Mouse (Mus musculus): ENCODE data around the gene Agpat4.

Gene Agpat4

GRCm38 (mm10) chr17:12118561-12118925 is at the start of gene Agpat4:
Gene Agpat4 (plus strand): TSS chr17:12118704.
- no peak for DNase-seq (ENCODE audit: low read depth)

DNA sequence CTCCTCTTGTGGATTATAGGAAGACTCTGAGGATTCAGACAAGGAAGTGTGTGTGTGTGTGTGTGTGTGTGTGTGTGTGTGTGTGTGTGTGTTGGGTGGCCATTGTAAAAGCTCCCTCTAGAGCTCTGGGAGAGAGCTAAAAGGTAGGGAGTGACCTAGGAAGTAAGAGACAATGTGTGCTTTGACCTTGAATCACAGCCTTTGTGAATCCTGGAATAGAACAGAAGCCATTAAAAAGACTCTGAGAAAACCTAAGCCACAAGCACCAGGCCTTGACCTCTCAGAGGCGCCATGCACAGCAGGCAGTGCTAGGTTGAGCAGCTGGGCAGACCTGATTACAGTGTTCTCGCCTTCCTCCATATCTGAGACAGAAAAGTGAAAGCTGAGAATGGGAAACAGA is 41.7 kb upstream of the Agpat4 start:
- DNase-seq (ENCODE audit: low read depth) = no peak

- DNase-seq (ENCODE audit: low read depth) = no peak
These were observed 37.6 kb upstream of the Agpat4 start for GRCm38 (mm10) chr17:12080656-12081495.

DNA sequence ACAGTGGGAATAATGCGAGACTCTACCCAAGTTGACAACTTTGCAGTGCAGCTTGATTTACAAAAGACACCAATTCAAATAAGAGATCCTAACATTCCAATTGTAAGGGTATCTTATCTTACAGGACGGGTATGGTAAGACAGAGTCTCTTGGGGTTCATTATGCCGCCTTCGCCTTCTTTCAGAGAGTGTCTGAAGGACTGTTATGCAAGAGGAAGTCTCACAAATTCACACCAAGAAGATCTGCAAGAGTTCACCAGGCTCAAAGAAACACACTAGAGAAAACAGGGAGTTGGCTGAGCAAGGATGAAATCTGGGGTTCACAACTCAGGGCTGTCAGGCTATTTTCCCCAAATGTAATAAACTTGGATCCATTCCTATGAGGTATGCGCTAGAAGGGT is 36.3 kb upstream of the Agpat4 start:
- no peak for DNase-seq (ENCODE audit: low read depth)

GRCm38 (mm10) chr17:12090261-12090927 is 28.1 kb upstream of the Agpat4 start:
- no peak for DNase-seq (ENCODE audit: low read depth)

DNA sequence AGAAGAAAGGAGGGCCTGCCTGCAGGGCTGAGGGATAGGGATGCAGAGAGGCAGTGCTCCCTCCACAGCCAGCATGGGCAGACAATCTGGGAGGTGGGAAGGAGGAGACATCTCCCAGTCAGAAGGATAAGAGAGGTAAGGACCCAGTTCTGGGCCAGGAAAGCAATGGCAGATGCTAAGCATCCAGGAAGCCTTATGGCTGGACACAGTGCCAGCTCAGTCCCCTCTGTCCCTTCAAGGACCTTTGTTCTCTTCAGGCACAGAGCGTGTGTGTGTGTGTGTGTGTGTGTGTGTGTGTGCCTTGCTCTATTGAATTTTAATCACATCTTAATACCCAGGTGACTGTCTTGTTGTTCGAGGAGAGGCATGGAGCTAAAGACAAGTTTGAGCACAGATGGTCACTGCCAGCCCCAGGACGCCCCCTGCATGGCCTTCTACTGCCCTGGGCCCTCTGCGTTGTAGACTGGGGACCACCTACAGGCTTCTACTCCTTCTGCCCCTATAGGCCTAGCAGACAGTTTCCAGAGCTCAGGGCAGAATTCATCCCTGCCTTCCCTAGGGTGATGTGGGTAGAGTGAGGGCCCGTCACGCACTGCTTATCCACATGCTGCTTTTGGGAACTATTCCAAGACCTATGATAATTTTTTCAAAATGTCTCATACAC is 25.5 kb upstream of the Agpat4 start:
- DNase-seq (ENCODE audit: low read depth) = no peak

- DNase-seq (ENCODE audit: low read depth) = no peak
These were observed 24.5 kb upstream of the Agpat4 start for GRCm38 (mm10) chr17:12094016-12094415.

- no peak for DNase-seq (ENCODE audit: low read depth)
These were observed 23.5 kb upstream of the Agpat4 start for GRCm38 (mm10) chr17:12094827-12095590.

DNA sequence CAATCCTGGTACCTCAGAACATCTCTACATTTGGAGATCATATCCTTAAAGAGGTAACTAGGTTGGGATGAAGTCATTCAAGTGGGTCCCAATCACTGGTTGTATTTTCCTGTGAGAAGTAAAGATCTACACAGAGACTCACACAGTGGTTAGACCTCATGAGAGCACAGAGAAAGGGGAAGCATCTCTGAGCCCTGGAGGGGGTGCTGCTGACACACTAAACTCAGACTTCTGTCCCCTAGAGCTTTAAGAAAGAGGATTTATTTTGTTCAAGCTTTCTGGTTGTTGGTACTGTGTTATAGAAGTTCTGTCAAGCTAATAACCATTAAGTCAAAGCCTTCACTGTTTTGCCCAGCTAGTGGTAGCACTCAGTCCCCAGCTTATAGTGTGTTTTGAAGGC is 19.1 kb upstream of the Agpat4 start:
- no peak for DNase-seq (ENCODE audit: low read depth)

- no peak for DNase-seq (ENCODE audit: low read depth)
These were observed 16.2 kb upstream of the Agpat4 start for GRCm38 (mm10) chr17:12102326-12102725.

DNA sequence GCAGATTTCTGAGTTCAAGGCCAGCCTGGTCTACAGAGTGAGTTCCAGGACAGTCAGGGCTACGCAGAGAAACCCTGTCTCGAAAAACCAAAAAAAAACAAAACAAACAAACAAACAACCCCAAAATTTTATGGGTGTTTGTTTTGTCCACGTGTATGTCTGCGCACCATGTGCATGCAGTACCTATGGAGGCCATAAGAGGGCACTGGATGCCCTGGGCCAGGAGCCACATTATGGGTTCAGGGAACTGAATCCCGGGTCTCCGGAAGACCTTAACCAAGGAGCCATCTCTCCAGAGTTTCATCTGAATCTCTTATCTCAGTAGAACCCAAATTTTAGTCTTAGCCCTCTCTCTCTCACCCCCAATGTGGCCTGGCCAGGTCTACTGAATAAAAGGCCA is 14.7 kb upstream of the Agpat4 start:
- DNase-seq (ENCODE audit: low read depth) = no peak

GRCm38 (mm10) chr17:12104245-12104644 is 14.3 kb upstream of the Agpat4 start:
- DNase-seq (ENCODE audit: low read depth) = no peak

DNA sequence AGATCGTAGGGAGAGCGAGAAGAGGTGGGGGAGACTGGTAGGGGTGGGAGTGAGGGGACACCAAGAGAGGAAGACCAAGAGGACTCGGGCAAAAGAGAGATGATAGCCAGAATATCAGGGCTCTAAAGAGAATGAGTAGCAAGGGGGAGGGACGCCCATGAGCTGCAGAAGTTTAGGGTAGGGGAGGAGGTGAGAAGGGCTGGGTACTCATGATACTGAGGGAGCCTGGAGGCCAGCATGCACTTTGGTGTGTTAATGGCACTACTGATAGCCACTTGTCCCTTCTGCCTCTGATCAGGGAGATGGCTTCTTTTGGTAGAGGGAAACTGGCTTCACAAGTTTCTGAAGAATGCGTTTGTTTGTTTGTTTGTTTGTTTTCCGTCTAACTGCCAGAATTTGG is 13.8 kb upstream of the Agpat4 start:
- DNase-seq (ENCODE audit: low read depth) = no peak

DNA sequence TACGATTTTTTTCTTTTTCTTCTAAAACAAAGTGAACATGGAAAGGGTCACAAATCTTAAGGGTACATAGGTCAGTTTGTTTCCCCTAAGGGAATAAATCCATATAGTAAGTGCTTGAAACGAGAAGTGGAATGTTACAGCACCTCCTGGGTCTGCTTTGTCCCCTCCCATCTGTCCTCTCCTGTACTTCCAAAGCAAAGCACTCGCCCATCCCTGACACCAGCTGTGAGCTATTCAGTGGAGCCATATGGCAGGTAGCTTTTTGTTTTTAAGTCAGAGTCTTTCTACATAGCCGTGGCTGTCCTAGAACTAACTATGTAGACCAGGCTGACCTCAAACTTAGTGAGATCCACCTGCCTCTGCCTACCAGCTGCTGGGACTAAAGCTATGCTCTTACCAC is 12.2 kb upstream of the Agpat4 start:
- DNase-seq (ENCODE audit: low read depth) = no peak

DNA sequence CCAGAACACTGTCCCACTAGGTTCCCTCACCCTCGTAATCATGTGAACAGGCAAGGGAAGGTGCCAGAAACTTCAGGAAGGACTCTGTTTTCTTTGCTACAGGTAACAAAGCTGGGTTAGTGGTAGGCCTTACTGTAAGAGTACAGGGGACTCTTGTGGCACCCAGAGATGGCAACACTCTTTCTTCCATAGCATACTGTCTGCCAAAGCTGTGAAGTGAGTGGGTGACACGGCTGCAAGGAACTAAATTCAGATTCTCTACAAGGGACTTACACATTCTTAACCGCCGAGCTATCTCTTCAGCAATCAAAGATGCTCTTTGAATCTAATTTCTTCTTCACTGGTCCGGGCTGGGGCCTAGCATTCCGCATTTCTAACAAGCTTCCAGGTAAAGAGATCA is 4.9 kb upstream of the Agpat4 start:
- no peak for DNase-seq (ENCODE audit: low read depth)

DNA sequence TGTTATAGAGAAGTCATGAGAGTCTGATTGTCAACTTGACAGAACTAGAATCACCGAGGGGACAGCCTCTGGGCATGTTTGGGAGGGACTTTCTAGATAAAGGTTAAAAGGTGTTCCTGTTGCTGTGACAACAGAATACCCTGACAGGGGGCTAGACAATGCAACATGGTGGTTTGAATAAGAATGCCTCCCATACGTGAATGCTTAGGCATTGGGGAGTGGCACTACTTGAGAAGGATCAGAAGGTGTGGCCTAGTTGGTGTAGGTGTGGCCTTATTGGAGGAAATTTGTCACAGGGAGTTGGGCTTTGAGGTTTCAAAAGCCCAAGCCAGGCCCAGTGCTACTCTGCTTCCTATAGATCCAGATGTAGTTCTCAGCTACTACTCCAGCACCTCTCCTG is 3.4 kb upstream of the Agpat4 start:
- DNase-seq (ENCODE audit: low read depth) = no peak

DNA sequence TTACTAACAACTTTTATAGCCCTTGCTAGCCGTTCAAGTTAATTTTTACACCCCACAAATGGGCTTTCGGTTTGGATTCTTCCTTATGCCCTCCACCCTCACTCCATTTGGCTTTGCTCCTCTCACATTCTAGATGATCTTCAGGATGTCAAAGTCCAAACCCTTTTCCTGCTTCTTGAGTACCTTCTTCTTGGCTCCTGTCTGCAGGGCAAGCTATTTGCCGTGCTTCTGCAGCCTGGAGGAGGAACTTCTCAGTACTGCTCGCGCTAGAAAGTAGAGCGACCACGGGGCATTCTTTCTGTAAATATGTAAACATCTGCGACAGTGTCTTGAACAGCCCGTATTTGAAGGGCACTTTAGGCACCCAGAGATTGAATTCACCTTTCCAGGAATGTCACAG is 373 bp upstream of the Agpat4 start:
- peak; percentile 39 for DNase-seq (ENCODE audit: low read depth)

DNA sequence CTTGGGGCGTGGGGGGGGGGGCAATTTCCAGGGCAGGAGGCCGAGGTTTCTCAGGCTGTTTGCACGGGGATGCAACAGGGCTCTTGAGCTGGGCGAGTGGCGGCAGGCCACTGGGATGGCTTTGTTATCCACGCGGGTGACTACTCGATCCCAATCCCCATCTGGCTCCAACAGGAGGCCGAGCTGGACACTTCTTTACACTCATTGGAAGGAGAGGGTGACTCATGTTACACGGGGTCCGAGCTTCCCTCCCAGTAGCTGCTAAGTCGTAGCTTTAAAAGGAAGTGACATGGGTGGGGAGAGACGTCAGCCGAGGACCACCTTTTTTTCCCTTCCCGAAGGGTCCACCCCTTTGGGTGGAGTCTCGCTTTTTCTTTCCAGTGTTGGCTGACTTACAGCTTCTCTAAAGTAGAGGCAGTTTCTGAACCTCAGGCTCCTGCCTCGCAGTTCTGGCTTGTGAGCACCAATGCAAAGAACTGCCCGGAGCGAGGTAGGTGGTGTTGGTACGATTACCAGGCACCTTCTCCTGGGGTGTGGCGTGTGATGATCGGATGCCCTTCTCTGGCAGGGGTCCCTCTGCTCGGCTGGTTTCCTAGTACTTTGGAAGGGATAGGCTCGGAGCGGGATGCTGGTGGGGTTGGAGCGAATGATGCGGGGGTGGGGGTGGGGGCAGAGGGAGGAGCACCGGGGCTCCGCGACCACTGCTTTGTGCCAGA is 580 bp downstream of the Agpat4 start:
- DNase-seq (ENCODE audit: low read depth) = peak; percentile 82

DNA sequence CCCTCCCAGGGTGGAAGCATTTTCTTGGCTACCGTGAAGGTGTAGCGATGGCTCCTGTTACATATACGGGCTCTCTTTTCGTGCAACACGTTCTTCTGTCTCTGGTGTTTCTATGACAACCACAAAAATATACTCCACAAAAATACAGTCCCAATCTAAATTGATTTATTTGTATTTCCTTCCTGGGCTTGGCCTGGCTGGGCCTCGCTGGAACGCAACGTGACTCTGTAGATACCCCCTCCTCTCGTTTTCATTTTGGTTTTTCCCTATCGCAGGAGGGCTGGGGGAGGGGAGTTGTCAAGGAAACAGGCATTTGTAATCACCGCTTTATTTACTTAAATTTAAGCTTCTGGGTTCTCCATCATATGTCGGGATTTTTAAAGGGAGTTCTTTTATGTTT is 1.2 kb downstream of the Agpat4 start:
- DNase-seq (ENCODE audit: low read depth) = peak; percentile 70

DNA sequence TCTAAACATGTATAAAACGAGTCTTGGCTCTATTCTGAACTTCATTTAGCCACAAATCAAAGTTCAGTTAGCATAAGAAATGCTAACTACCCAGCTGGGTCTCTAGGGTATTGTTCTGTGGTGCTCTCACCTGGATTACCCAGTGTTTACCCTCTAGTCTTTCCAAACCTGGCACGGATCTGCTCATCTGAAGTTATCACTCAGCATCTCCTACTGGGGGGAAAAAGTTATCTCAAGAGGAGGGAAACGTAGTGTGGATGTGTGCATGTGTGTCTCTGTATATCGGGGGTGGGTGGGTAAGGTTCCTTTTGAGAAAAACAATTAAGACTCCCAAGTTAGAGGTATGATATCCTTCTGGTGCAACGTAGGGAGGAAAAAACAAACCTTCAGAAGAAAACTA is 1.8 kb downstream of the Agpat4 start:
- peak; percentile 2 for DNase-seq (ENCODE audit: low read depth)

DNA sequence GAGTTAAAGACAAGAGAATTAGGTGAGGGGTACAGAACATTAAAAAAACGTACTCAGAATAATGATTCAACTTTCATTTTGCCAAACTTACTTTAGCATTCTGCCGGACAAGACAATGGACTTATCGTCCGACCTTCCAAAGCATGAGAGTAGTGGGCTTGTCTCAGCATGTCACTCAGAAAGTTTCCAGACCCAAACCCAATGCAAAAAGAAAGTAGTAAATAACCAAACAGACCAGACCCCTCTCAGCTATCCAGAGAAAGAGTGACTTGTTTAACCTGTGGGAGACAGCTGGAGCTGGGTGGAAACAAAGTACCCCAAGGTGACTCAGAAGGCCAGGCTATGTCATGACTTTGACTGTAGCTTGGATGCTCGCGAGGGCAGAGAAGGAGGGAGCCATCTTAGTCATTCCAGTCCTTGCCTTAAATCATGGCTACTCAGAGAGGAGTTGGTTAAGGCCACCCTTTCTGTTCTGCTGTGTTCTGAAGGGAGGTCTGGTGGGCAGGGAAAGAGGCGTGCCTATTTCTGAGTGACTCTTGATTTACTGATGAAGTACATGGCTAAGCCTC is 2.8 kb downstream of the Agpat4 start:
- DNase-seq (ENCODE audit: low read depth) = peak; percentile 3

Measured in naive thymus-derived CD4-positive, alpha-beta T cell, adult 2 months (primary cell).